Mouse (Mus musculus) embryo, embryonic 9.5 days (tissue): ENCODE data around the gene Cd300lb.
"Not testable (repeated sequence)": the region's sequence is repeated elsewhere in the genome, so short reads cannot be mapped to it uniquely, and the experiment has no call there.

Experiments
- DNase-seq: peaks from one replicate; pipeline ENCODE4 v3.0.0-alpha.2; 2017; ENCODE audit errors: extremely low spot score

Gene Cd300lb

GRCm38 (mm10) chr11:114934144-114934543, at the start of gene Cd300lb:
TSS of gene Cd300lb (minus strand) at chr11:114934386.
- no peak for DNase-seq

GRCm38 (mm10) chr11:114981866-114982265, 47.7 kb upstream of the Cd300lb start:
- no peak for DNase-seq

GRCm38 (mm10) chr11:114972726-114973125, 38.5 kb upstream of the Cd300lb start:
- DNase-seq: no peak

GRCm38 (mm10) chr11:114968752-114969207, 34.6 kb upstream of the Cd300lb start, which contains the start of gene Cd300c:
TSS of gene Cd300c (minus strand) at chr11:114969157.
- no peak for DNase-seq

GRCm38 (mm10) chr11:114965182-114965828, 31.1 kb upstream of the Cd300lb start:
- DNase-seq: no peak

GRCm38 (mm10) chr11:114960369-114960768, 26.2 kb upstream of the Cd300lb start:
- DNase-seq: no peak

- DNase-seq: no peak
These were observed 595 bp downstream of the Cd300lb start for GRCm38 (mm10) chr11:114933591-114933990.

- no peak for DNase-seq
These were observed 3.1 kb downstream of the Cd300lb start for GRCm38 (mm10) chr11:114931041-114931440.

GRCm38 (mm10) chr11:114929581-114929980, 4.6 kb downstream of the Cd300lb start:
- no peak for DNase-seq

- DNase-seq: peak; percentile 27
These were observed 10.2 kb downstream of the Cd300lb start for GRCm38 (mm10) chr11:114923961-114924360.

- DNase-seq: no peak
These were observed 11.7 kb downstream of the Cd300lb start for GRCm38 (mm10) chr11:114922439-114922838.

GRCm38 (mm10) chr11:114917120-114917519, 17.1 kb downstream of the Cd300lb start:
- no peak for DNase-seq

GRCm38 (mm10) chr11:114914978-114915377, 19.2 kb downstream of the Cd300lb start:
- no peak for DNase-seq

GRCm38 (mm10) chr11:114912847-114913246, 21.3 kb downstream of the Cd300lb start:
- DNase-seq: peak; percentile 82

- DNase-seq: not testable (repeated sequence)
These were observed 24.6 kb downstream of the Cd300lb start for GRCm38 (mm10) chr11:114909538-114909937.

GRCm38 (mm10) chr11:114908086-114908485, 26.1 kb downstream of the Cd300lb start:
- DNase-seq: no peak

- DNase-seq: no peak
These were observed 26.6 kb downstream of the Cd300lb start for GRCm38 (mm10) chr11:114907567-114907966.

GRCm38 (mm10) chr11:114903224-114903623, 31.0 kb downstream of the Cd300lb start:
- DNase-seq: no peak

GRCm38 (mm10) chr11:114898026-114898425, 36.2 kb downstream of the Cd300lb start:
- DNase-seq: no peak

GRCm38 (mm10) chr11:114896085-114896484, 38.1 kb downstream of the Cd300lb start:
- no peak for DNase-seq

GRCm38 (mm10) chr11:114890542-114890941, 43.6 kb downstream of the Cd300lb start:
- DNase-seq: no peak

GRCm38 (mm10) chr11:114889991-114890518, 44.1 kb downstream of the Cd300lb start, which contains the start of gene Cd300a:
TSS of gene Cd300a (plus strand) at chr11:114890041.
- no peak for DNase-seq

GRCm38 (mm10) chr11:114884380-114885100, 49.6 kb downstream of the Cd300lb start:
- no peak for DNase-seq
